11 mouse cellular contexts compared by ENCODE assay signal in the genomic region with DNA sequence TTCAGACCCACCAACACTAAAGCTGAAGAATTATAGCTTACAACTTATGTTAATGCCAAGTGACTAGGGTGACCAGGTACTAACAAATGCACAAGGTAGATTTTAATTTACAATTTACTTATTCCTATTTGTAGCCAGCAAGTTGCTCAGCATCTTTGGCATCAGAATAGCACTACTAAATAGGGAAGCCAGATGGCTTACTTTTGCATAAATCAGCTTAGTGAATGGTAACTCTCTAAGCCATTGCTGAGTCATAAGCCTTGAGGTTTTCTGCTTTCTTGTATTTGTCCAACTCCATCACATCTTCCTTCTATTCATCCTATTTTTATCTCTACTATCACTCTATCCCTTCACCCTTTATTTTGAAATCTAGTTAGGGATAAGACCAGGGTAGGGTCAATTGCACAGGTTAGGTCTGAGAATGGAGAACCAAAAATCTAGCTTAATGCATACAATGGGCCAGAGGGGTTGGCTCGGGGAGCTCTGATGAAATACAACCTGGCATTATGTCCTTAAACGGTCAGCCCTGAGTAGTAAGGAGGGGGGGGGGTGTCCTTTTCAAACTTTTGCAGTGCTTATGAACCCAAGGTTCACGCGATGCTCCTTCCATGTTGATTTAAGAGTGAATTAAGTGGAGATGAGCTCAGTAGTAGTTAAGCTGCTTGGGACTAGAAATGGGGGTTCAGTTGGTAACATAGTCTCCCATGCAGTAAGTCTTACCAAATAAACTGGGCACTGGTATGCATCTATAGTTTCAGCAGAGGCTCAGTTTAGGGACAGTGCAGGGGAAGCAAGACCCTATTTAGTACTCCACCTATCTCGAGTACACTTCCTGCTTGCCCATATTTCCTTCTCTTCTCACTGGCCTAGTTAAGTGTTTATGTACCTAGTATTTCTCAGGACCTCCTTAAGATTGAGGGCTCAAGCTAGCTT. TPM values are rescaled to one million over a fixed set of nuclear protein-coding genes. Genes with fewer than 3 reads are reported as not detected.
A peak's percentile ranks its signal among the peaks of the same experiment; 100 is the strongest.
DNase-seq lines count a peak whose midpoint lies in the region; ATAC-seq and TF ChIP-seq lines count a peak whose summit lies in the region.
"Had no signal": no experiment of that assay in that cellular context is flagged by ENCODE, and none has a peak within 500 bp of the region (broad histone marks: within the 10 kb centered on the region; RNA-seq: fewer than 3 reads in every experiment).

No protein-coding gene starts in this region.

- TF ChIP-seq POLR2A in lung, adult 2 months (IDR thresholded peaks at IDR 0.05; ENCODE audit: borderline replicate concordance, extremely low read depth, low read depth, low read length): no peak

- DNase-seq in embryo, embryonic 9.5 days (ENCODE audit: extremely low spot score): peak; percentile 40
- DNase-seq in embryo, embryonic 10.5 days (ENCODE audit: low spot score): no peak
- DNase-seq in lung, adult 2 months: no peak
- DNase-seq in hindbrain, postnatal 0 days (ENCODE audit: low spot score): peak; percentile 9
- no peak for DNase-seq in adrenal gland, adult 8-10 months
- no peak for DNase-seq in left cerebral cortex, adult 8-10 months (ENCODE audit: low spot score in 2 of 2)
- DNase-seq: cerebellum, adult 11 months had no signal

- H3K27ac ChIP-seq in lung, embryonic 15.5 days: no peak overlapping the region
- no peak overlapping the region for H3K27ac ChIP-seq in hindbrain, postnatal 0 days
- no peak overlapping the region for H3K27ac ChIP-seq in neural tube, embryonic 15.5 days (replicated peaks)
- H3K27ac ChIP-seq: heart, embryonic 13.5 days; limb, embryonic 12.5 days had no signal

- H3K4me1 ChIP-seq in lung, embryonic 15.5 days: no peaks in the 10 kb centered on the region
- H3K4me1 ChIP-seq in lung, adult 2 months (ENCODE audit: control insufficient read depth, insufficient read depth, low read length): peaks cover 2% of the 10 kb centered on the region; the same call in 1 of the 2 replicates
- peaks cover under 1% of the 10 kb centered on the region; the same call in 1 of the 2 replicates for H3K4me1 ChIP-seq in hindbrain, postnatal 0 days (ENCODE audit: insufficient read depth, low read length)
- H3K4me1 ChIP-seq in neural tube, embryonic 15.5 days: peaks cover 25% of the 10 kb centered on the region

- no peak overlapping the region for H3K4me2 ChIP-seq in lung, embryonic 15.5 days
- no peak overlapping the region for H3K4me2 ChIP-seq in hindbrain, postnatal 0 days (ENCODE audit: low read depth, low read length)
- no peak overlapping the region for H3K4me2 ChIP-seq in neural tube, embryonic 15.5 days
- H3K4me2 ChIP-seq: heart, embryonic 13.5 days; limb, embryonic 12.5 days had no signal

- H3K9me3 ChIP-seq in lung, embryonic 15.5 days: no peaks in the 10 kb centered on the region
- H3K9me3 ChIP-seq in hindbrain, postnatal 0 days (ENCODE audit: low read length): no peaks in the 10 kb centered on the region
- no peaks in the 10 kb centered on the region for H3K9me3 ChIP-seq in neural tube, embryonic 15.5 days (replicated peaks)
- H3K9me3 ChIP-seq: heart, embryonic 13.5 days; limb, embryonic 12.5 days had no signal

- TF ChIP-seq CTCF in lung, adult 2 months (IDR thresholded peaks at IDR 0.05; ENCODE audit: insufficient read depth, low read length): no peak
- TF ChIP-seq CTCF in hindbrain, postnatal 0 days (IDR thresholded peaks at IDR 0.05; ENCODE audit: low read depth): 0 out of 2 replicates have a peak, but pooled peaks have one; percentile 13

- 35% methylated on average over 5 of the region's 5 CpGs for WGBS in lung, embryonic 15.5 days
- WGBS in lung, adult 2 months: 41% methylated on average over 5 of the region's 5 CpGs
- 32% methylated on average over 5 of the region's 5 CpGs for WGBS in hindbrain, postnatal 0 days
- 18% methylated on average over 5 of the region's 5 CpGs for WGBS in neural tube, embryonic 15.5 days

- no peak overlapping the region for H3K9ac ChIP-seq in lung, embryonic 15.5 days
- no peak overlapping the region for H3K9ac ChIP-seq in hindbrain, postnatal 0 days (replicated peaks; ENCODE audit: low read length)
- no peak overlapping the region for H3K9ac ChIP-seq in neural tube, embryonic 15.5 days (replicated peaks)
- H3K9ac ChIP-seq: heart, embryonic 13.5 days; limb, embryonic 12.5 days had no signal

- 0 out of 2 replicates have a peak, but pooled peaks have one; percentile 5 for ATAC-seq in lung, embryonic 15.5 days (ENCODE audit: borderline replicate concordance, extremely low read depth, low FRiP score, low TSS enrichment)
- no peak; the same call in 1 of the 2 replicates for ATAC-seq in hindbrain, postnatal 0 days
- 0 out of 2 replicates have a peak, but pooled peaks have one; percentile 32 for ATAC-seq in neural tube, embryonic 15.5 days (ENCODE audit: low FRiP score)

- H3K36me3 ChIP-seq in lung, embryonic 15.5 days: peaks cover 83% of the 10 kb centered on the region
- H3K36me3 ChIP-seq in hindbrain, postnatal 0 days (ENCODE audit: insufficient read depth, low read length): peaks cover 45% of the 10 kb centered on the region
- peaks cover 59% of the 10 kb centered on the region for H3K36me3 ChIP-seq in neural tube, embryonic 15.5 days

- no peaks in the 10 kb centered on the region for H3K27me3 ChIP-seq in lung, embryonic 15.5 days
- H3K27me3 ChIP-seq in hindbrain, postnatal 0 days (ENCODE audit: insufficient read depth, low read length): no peaks in the 10 kb centered on the region
- no peaks in the 10 kb centered on the region for H3K27me3 ChIP-seq in neural tube, embryonic 15.5 days (replicated peaks)
- H3K27me3 ChIP-seq: heart, embryonic 13.5 days; limb, embryonic 12.5 days had no signal

- H3K4me3 ChIP-seq in lung, embryonic 15.5 days: no peak overlapping the region
- no peak overlapping the region for H3K4me3 ChIP-seq in lung, adult 2 months (replicated peaks; ENCODE audit: extremely low read depth, low read depth, low read length)
- no peak overlapping the region for H3K4me3 ChIP-seq in hindbrain, postnatal 0 days (ENCODE audit: low read length)
- no peak overlapping the region for H3K4me3 ChIP-seq in neural tube, embryonic 15.5 days (replicated peaks)
- H3K4me3 ChIP-seq: heart, embryonic 13.5 days; limb, embryonic 12.5 days had no signal

RNA-seq across cellular contexts. Expression of a gene that starts 8.1 kb away (rescaled TPM):
- polyA plus RNA-seq in lung, embryonic 15.5 days (2015; fragmentation: Nextera tagmentation; extraction: Ambion mirVana): 333 and 355 TPM in 2 replicates
- polyA plus RNA-seq in lung, adult 2 months (2012; rRNA removed): 90.3 and 94.6 TPM in 2 replicates
- 70.5 and 105 TPM in 2 replicates for total RNA-seq in hindbrain, postnatal 0 days (2014; rRNA removed)
- polyA plus RNA-seq in hindbrain, postnatal 0 days (2015; fragmentation: Nextera tagmentation; extraction: Ambion mirVana): 254 and 279 TPM in 2 replicates
- 341 and 365 TPM in 2 replicates for polyA plus RNA-seq in neural tube, embryonic 15.5 days (2015; fragmentation: Nextera tagmentation; extraction: Ambion mirVana)
- total RNA-seq in adrenal gland, adult 8-10 months (2022): 100 to 1,000 TPM; 191 to 262 (median 238) TPM
- 100 to 1,000 TPM; 148 to 178 (median 163) TPM for total RNA-seq in left cerebral cortex, adult 8-10 months (2022)

RNA-seq across cellular contexts. Expression of a gene that starts 17.1 kb away (rescaled TPM):
- polyA plus RNA-seq in lung, embryonic 15.5 days (2015; fragmentation: Nextera tagmentation; extraction: Ambion mirVana): 36.5 and 40.0 TPM in 2 replicates
- polyA plus RNA-seq in lung, adult 2 months (2012; rRNA removed): 43.4 and 46.2 TPM in 2 replicates
- 14.8 and 23.6 TPM in 2 replicates for total RNA-seq in hindbrain, postnatal 0 days (2014; rRNA removed)
- 10.6 and 14.6 TPM in 2 replicates for polyA plus RNA-seq in hindbrain, postnatal 0 days (2015; fragmentation: Nextera tagmentation; extraction: Ambion mirVana)
- 19.0 and 23.2 TPM in 2 replicates for polyA plus RNA-seq in neural tube, embryonic 15.5 days (2015; fragmentation: Nextera tagmentation; extraction: Ambion mirVana)
- 10 to 100 TPM; 58.6 to 91.3 (median 75.3) TPM for total RNA-seq in adrenal gland, adult 8-10 months (2022)
- 10 to 100 TPM; 20.3 to 24.7 (median 23.5) TPM for total RNA-seq in left cerebral cortex, adult 8-10 months (2022)

RNA-seq across cellular contexts. Expression of a gene that starts 40.8 kb away (rescaled TPM):
- polyA plus RNA-seq in lung, embryonic 15.5 days (2015; fragmentation: Nextera tagmentation; extraction: Ambion mirVana): 179 and 194 TPM in 2 replicates
- 291 and 435 TPM in 2 replicates for polyA plus RNA-seq in lung, adult 2 months (2012; rRNA removed)
- 7.2 and 17.4 TPM in 2 replicates for total RNA-seq in hindbrain, postnatal 0 days (2014; rRNA removed)
- 34.3 and 39.6 TPM in 2 replicates for polyA plus RNA-seq in hindbrain, postnatal 0 days (2015; fragmentation: Nextera tagmentation; extraction: Ambion mirVana)
- polyA plus RNA-seq in neural tube, embryonic 15.5 days (2015; fragmentation: Nextera tagmentation; extraction: Ambion mirVana): 19.1 and 52.7 TPM in 2 replicates
- 100 to 1,000 TPM; 142 to 179 (median 157) TPM for total RNA-seq in adrenal gland, adult 8-10 months (2022)
- 10 to 100 TPM; 16.5 to 23.2 (median 18.5) TPM for total RNA-seq in left cerebral cortex, adult 8-10 months (2022)

RNA-seq across cellular contexts. Expression of a gene that starts 51.0 kb away (rescaled TPM):
- 34.5 and 37.5 TPM in 2 replicates for polyA plus RNA-seq in lung, embryonic 15.5 days (2015; fragmentation: Nextera tagmentation; extraction: Ambion mirVana)
- 74.6 and 91.7 TPM in 2 replicates for polyA plus RNA-seq in lung, adult 2 months (2012; rRNA removed)
- 4.6 and 20.0 TPM in 2 replicates for total RNA-seq in hindbrain, postnatal 0 days (2014; rRNA removed)
- polyA plus RNA-seq in hindbrain, postnatal 0 days (2015; fragmentation: Nextera tagmentation; extraction: Ambion mirVana): 11.9 and 12.9 TPM in 2 replicates
- polyA plus RNA-seq in neural tube, embryonic 15.5 days (2015; fragmentation: Nextera tagmentation; extraction: Ambion mirVana): 20.4 and 25.7 TPM in 2 replicates
- total RNA-seq in adrenal gland, adult 8-10 months (2022): 10 to 100 TPM; 37.2 to 56.4 (median 40.4) TPM
- total RNA-seq in left cerebral cortex, adult 8-10 months (2022): 1 to 10 TPM; 4.4 to 8.6 (median 6.9) TPM

Comparison
In these comparisons a context has a peak if more than half of its experiments do, and no peak if none do; other contexts are left out.
1. DNase-seq: peak in embryo, embryonic 9.5 days (single experiment) and hindbrain, postnatal 0 days (single experiment); none in embryo, embryonic 10.5 days (single experiment), lung, adult 2 months (single experiment), adrenal gland, adult 8-10 months (single experiment) and left cerebral cortex, adult 8-10 months (0 of 2).